Comparison of ENCODE assay signal across 9 mouse cellular contexts in the genomic region with DNA sequence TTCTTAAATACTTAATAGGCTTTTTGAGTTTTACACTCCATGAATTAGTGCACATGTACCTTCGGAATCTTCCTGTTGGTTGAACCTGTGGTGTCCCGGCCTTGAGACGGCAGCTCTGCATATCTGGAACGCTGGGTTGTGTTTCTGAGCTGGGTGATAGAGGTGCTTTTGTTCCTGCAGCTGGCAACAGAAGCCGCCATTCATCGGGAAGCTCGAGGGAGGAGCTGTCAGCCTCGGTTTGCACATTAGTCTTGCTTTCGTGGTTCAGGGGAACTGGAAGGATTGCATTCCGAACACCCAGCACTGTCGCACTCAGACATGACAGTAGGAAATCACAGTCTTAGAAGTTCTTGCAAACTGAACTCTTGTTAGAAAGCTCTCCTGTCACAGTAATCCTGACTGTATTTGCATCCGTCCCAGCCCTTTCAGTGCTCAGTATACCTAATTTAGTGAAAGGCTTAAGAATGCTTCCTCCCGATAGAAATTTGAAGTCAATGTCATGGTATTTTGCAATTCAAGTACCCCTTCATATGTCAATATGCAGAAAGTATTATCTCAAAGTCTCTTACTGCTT.
DNase-seq lines count a peak whose midpoint lies in the region; ATAC-seq and TF ChIP-seq lines count a peak whose summit lies in the region.
"Had no signal": no experiment of that assay in that cellular context is flagged by ENCODE, and none has a peak within 500 bp of the region (broad histone marks: within the 10 kb centered on the region; RNA-seq: fewer than 3 reads in every experiment).

No protein-coding gene starts in this region.

- H3K27ac ChIP-seq in cortical plate, adult 2 months (ENCODE audit: insufficient read depth, low read length): no peak overlapping the region; the same call in none of the 2 replicates
- peak overlapping the region; percentile 80 for H3K27ac ChIP-seq in hindbrain, embryonic 14.5 days
- peak overlapping the region; percentile 66 for H3K27ac ChIP-seq in midbrain, embryonic 12.5 days (replicated peaks)
- no peak overlapping the region; the same call in 1 of the 2 replicates for H3K27ac ChIP-seq in gastrocnemius, adult 2 months

- H3K36me3 ChIP-seq in hindbrain, embryonic 14.5 days (replicated peaks; ENCODE audit: control insufficient read depth, insufficient read depth): peaks cover 24% of the 10 kb centered on the region
- H3K36me3 ChIP-seq in midbrain, embryonic 12.5 days: no peaks in the 10 kb centered on the region

- peak; percentile 33 for ATAC-seq in hindbrain, embryonic 14.5 days (ENCODE audit: low FRiP score)
- peak; percentile 55 for ATAC-seq in midbrain, embryonic 12.5 days (ENCODE audit: low FRiP score, low read depth)

- no peaks in the 10 kb centered on the region for H3K9me3 ChIP-seq in hindbrain, embryonic 14.5 days (ENCODE audit: control insufficient read depth, low read length)
- H3K9me3 ChIP-seq in midbrain, embryonic 12.5 days: no peaks in the 10 kb centered on the region
- H3K9me3 ChIP-seq: megakaryocyte, embryonic 14.5 days had no signal

- DNase-seq in cerebellum, adult 9-11 months: peak; percentile 20
- no peak for DNase-seq in cerebellum, adult 18-20 months
- peak; percentile 58 for DNase-seq in hindbrain, embryonic 14.5 days (ENCODE audit: low spot score)
- no peak for DNase-seq in gastrocnemius, adult 2 months
- no peak for DNase-seq in cerebellum, adult 11 months
- DNase-seq in kidney, adult 18-20 months: no peak

- H3K9ac ChIP-seq in hindbrain, embryonic 14.5 days: no peak overlapping the region
- no peak overlapping the region for H3K9ac ChIP-seq in midbrain, embryonic 12.5 days (replicated peaks)

- no peak for TF ChIP-seq CTCF in cortical plate, adult 2 months (IDR thresholded peaks at IDR 0.05; ENCODE audit: extremely low read depth, insufficient read depth, low read length)
- TF ChIP-seq CTCF in gastrocnemius, adult 2 months (IDR thresholded peaks at IDR 0.05): no peak

- intact Hi-C loops in gastrocnemius, adult 2 months (cut with DNase I): no loop called here

- 0 out of 2 replicates have a peak, but pooled peaks have one; percentile 42 for TF ChIP-seq POLR2A in cortical plate, adult 2 months (IDR thresholded peaks at IDR 0.05; ENCODE audit: extremely low read depth, insufficient read depth, low read length)

- peaks cover 2% of the 10 kb centered on the region; the same call in 1 of the 2 replicates for H3K4me1 ChIP-seq in cortical plate, adult 2 months (ENCODE audit: control insufficient read depth, insufficient read depth, low read length)
- peaks cover 46% of the 10 kb centered on the region for H3K4me1 ChIP-seq in hindbrain, embryonic 14.5 days (replicated peaks; ENCODE audit: control insufficient read depth, insufficient read depth, low read length)
- peaks cover 46% of the 10 kb centered on the region for H3K4me1 ChIP-seq in midbrain, embryonic 12.5 days

- 9% methylated on average over 13 of the region's 13 CpGs for WGBS in hindbrain, embryonic 14.5 days
- 11% methylated on average over 13 of the region's 13 CpGs for whole genome bisulfite sequencing in midbrain, embryonic 12.5 days

- no peaks in the 10 kb centered on the region for H3K27me3 ChIP-seq in hindbrain, embryonic 14.5 days (ENCODE audit: control insufficient read depth, insufficient read depth, low read length)
- H3K27me3 ChIP-seq in midbrain, embryonic 12.5 days: no peaks in the 10 kb centered on the region

- no peak overlapping the region for H3K4me3 ChIP-seq in cortical plate, adult 2 months (ENCODE audit: insufficient read depth, low read length)
- H3K4me3 ChIP-seq in hindbrain, embryonic 14.5 days (replicated peaks; ENCODE audit: low read length): no peak overlapping the region
- H3K4me3 ChIP-seq in midbrain, embryonic 12.5 days: no peak overlapping the region
- H3K4me3 ChIP-seq in gastrocnemius, adult 2 months: no peak overlapping the region
- H3K4me3 ChIP-seq: megakaryocyte, embryonic 14.5 days had no signal

- peak overlapping the region; percentile 15 for H3K4me2 ChIP-seq in hindbrain, embryonic 14.5 days (replicated peaks)
- H3K4me2 ChIP-seq in midbrain, embryonic 12.5 days (replicated peaks): peak overlapping the region; percentile 24

Comparison
In these comparisons a context has a peak if more than half of its experiments do, and no peak if none do; other contexts are left out.
1. DNase-seq: peak in cerebellum, adult 9-11 months (single experiment) and hindbrain, embryonic 14.5 days (single experiment); none in cerebellum, adult 18-20 months (0 of 2), gastrocnemius, adult 2 months (single experiment), cerebellum, adult 11 months (single experiment) and kidney, adult 18-20 months (single experiment).
2. H3K27ac ChIP-seq: peak in hindbrain, embryonic 14.5 days (single experiment) and midbrain, embryonic 12.5 days (single experiment); none in cortical plate, adult 2 months (single experiment) and gastrocnemius, adult 2 months (single experiment).